Comparison of ENCODE assay signal across 8 mouse cellular contexts in genomic region chr11:97476334-97477095, GRCm38 (mm10). TPM values are rescaled to one million over a fixed set of nuclear protein-coding genes. Genes with fewer than 3 reads are reported as not detected.
DNase-seq lines count a peak whose midpoint lies in the region; ATAC-seq and TF ChIP-seq lines count a peak whose summit lies in the region.

No protein-coding gene starts in this region.

- 0 out of 2 replicates have a peak overlapping the region, but pooled peaks have one; percentile 23 for H3K9ac ChIP-seq in hindbrain, embryonic 16.5 days (ENCODE audit: low read depth, low read length)
- peak overlapping the region; percentile 9; the same call in 1 of the 2 replicates for H3K9ac ChIP-seq in limb, embryonic 11.5 days (ENCODE audit: low read length)
- H3K9ac ChIP-seq in midbrain, postnatal 0 days (replicated peaks; ENCODE audit: low read length, poor library complexity, severe bottlenecking): no peak overlapping the region

- peak; percentile 94 for TF ChIP-seq CTCF in midbrain, postnatal 0 days (IDR thresholded peaks at IDR 0.05)

- H3K4me3 ChIP-seq in forebrain, embryonic 10.5 days: no peak overlapping the region
- no peak overlapping the region for H3K4me3 ChIP-seq in hindbrain, embryonic 16.5 days (ENCODE audit: low read length)
- no peak overlapping the region for H3K4me3 ChIP-seq in limb, embryonic 11.5 days (ENCODE audit: low read depth, low read length)
- no peak overlapping the region for H3K4me3 ChIP-seq in midbrain, postnatal 0 days (ENCODE audit: low read depth, low read length)

- no peaks in the 10 kb centered on the region for H3K27me3 ChIP-seq in forebrain, embryonic 10.5 days (ENCODE audit: poor library complexity, severe bottlenecking)
- no peaks in the 10 kb centered on the region for H3K27me3 ChIP-seq in hindbrain, embryonic 16.5 days (replicated peaks; ENCODE audit: control insufficient read depth, insufficient read depth, low read length)
- H3K27me3 ChIP-seq in limb, embryonic 11.5 days (ENCODE audit: control insufficient read depth, insufficient read depth, low read length): no peaks in the 10 kb centered on the region
- H3K27me3 ChIP-seq in midbrain, postnatal 0 days (ENCODE audit: insufficient read depth, low read length): no peaks in the 10 kb centered on the region

- H3K36me3 ChIP-seq in forebrain, embryonic 10.5 days (replicated peaks): peaks cover 47% of the 10 kb centered on the region
- H3K36me3 ChIP-seq in hindbrain, embryonic 16.5 days (ENCODE audit: control insufficient read depth, insufficient read depth, low read length): peaks cover 15% of the 10 kb centered on the region; the same call in 1 of the 2 replicates
- H3K36me3 ChIP-seq in limb, embryonic 11.5 days (ENCODE audit: control insufficient read depth, insufficient read depth, low read length): peaks cover 11% of the 10 kb centered on the region
- H3K36me3 ChIP-seq in midbrain, postnatal 0 days (ENCODE audit: insufficient read depth, low read length): peaks cover 59% of the 10 kb centered on the region

- peak; percentile 52 for ATAC-seq in hindbrain, embryonic 16.5 days
- ATAC-seq in limb, embryonic 11.5 days (ENCODE audit: insufficient number of reproducible peaks, low FRiP score, low TSS enrichment, low read depth): no peak
- 0 out of 2 replicates have a peak, but pooled peaks have one; percentile 20 for ATAC-seq in midbrain, postnatal 0 days (ENCODE audit: low FRiP score)

- WGBS in forebrain, embryonic 10.5 days: 62% methylated on average over 8 of the region's 8 CpGs
- WGBS in hindbrain, embryonic 16.5 days: 58% methylated on average over 8 of the region's 8 CpGs
- WGBS in limb, embryonic 11.5 days: 63% methylated on average over 8 of the region's 8 CpGs
- 52% methylated on average over 8 of the region's 8 CpGs for WGBS in midbrain, postnatal 0 days

- H3K27ac ChIP-seq in forebrain, embryonic 10.5 days: no peak overlapping the region
- no peak overlapping the region for H3K27ac ChIP-seq in hindbrain, embryonic 16.5 days (ENCODE audit: low read depth, low read length)
- H3K27ac ChIP-seq in limb, embryonic 11.5 days (replicated peaks; ENCODE audit: low read depth, low read length): no peak overlapping the region
- no peak overlapping the region for H3K27ac ChIP-seq in midbrain, postnatal 0 days (ENCODE audit: low read depth, low read length)

- no peak overlapping the region for H3K4me2 ChIP-seq in hindbrain, embryonic 16.5 days (ENCODE audit: low read length)
- H3K4me2 ChIP-seq in limb, embryonic 11.5 days (ENCODE audit: low read depth, severe bottlenecking): no peak overlapping the region
- H3K4me2 ChIP-seq in midbrain, postnatal 0 days (ENCODE audit: low read depth, low read length, poor library complexity, severe bottlenecking): no peak overlapping the region

- DNase-seq in ovary, postnatal 10 days (ENCODE audit: low spot score): peak; percentile 31
- no peak for DNase-seq in ovary, adult 18-20 months (ENCODE audit: low spot score)
- DNase-seq in c-Kit-negative CD71-positive TER-119-positive erythroid progenitor cells, embryonic 14.5 days (ENCODE audit: low read depth, low spot score): peak; percentile 40
- DNase-seq in forebrain, embryonic 10.5 days (ENCODE audit: extremely low spot score, low spot score): peak; percentile 79
- DNase-seq in limb, embryonic 11.5 days (ENCODE audit: low spot score): peak; percentile 84
- peak; percentile 91 for DNase-seq in midbrain, postnatal 0 days (ENCODE audit: low spot score)
- peak; percentile 38 to 77 for DNase-seq in thymus, postnatal 10 days (ENCODE audit: low spot score in 2 of 2)

- H3K4me1 ChIP-seq in forebrain, embryonic 10.5 days: peaks cover 14% of the 10 kb centered on the region
- no peaks in the 10 kb centered on the region for H3K4me1 ChIP-seq in hindbrain, embryonic 16.5 days (ENCODE audit: control insufficient read depth, insufficient read depth, low read depth, low read length)
- no peaks in the 10 kb centered on the region for H3K4me1 ChIP-seq in limb, embryonic 11.5 days (ENCODE audit: control insufficient read depth, insufficient read depth, low read length)
- H3K4me1 ChIP-seq in midbrain, postnatal 0 days (ENCODE audit: insufficient read depth, low read length): no peaks in the 10 kb centered on the region

- no peaks in the 10 kb centered on the region for H3K9me3 ChIP-seq in forebrain, embryonic 10.5 days
- no peaks in the 10 kb centered on the region for H3K9me3 ChIP-seq in hindbrain, embryonic 16.5 days (ENCODE audit: control insufficient read depth, low read length)
- H3K9me3 ChIP-seq in limb, embryonic 11.5 days (ENCODE audit: control insufficient read depth, low read length): no peaks in the 10 kb centered on the region
- H3K9me3 ChIP-seq in midbrain, postnatal 0 days (ENCODE audit: low read length): no peaks in the 10 kb centered on the region

RNA-seq across cellular contexts. Expression of gene 4933428G20Rik, which starts 23.6 kb away (rescaled TPM):
- 0.30 and 0.41 TPM in 2 replicates for polyA plus RNA-seq in forebrain, embryonic 10.5 days (2016; fragmentation: Nextera tagmentation; extraction: Ambion mirVana)
- 0.85 and 0.87 TPM in 2 replicates for polyA plus RNA-seq in hindbrain, embryonic 16.5 days (2015; fragmentation: Nextera tagmentation; extraction: Ambion mirVana)
- polyA plus RNA-seq in limb, embryonic 11.5 days (2014; fragmentation: Nextera tagmentation; extraction: Ambion mirVana): 0.13 TPM in 1 of 2 replicates, not detected in the other
- 0.28 TPM in 1 of 2 replicates, not detected in the other for total RNA-seq in midbrain, postnatal 0 days (2014; rRNA removed)
- polyA plus RNA-seq in midbrain, postnatal 0 days (2015; fragmentation: Nextera tagmentation; extraction: Ambion mirVana): 0.34 and 0.91 TPM in 2 replicates
